Mouse (Mus musculus): ENCODE data around the gene Sfswap.
"Not testable (repeated sequence)": the region's sequence is repeated elsewhere in the genome, so short reads cannot be mapped to it uniquely, and the experiment has no call there.

Gene Sfswap

DNA sequence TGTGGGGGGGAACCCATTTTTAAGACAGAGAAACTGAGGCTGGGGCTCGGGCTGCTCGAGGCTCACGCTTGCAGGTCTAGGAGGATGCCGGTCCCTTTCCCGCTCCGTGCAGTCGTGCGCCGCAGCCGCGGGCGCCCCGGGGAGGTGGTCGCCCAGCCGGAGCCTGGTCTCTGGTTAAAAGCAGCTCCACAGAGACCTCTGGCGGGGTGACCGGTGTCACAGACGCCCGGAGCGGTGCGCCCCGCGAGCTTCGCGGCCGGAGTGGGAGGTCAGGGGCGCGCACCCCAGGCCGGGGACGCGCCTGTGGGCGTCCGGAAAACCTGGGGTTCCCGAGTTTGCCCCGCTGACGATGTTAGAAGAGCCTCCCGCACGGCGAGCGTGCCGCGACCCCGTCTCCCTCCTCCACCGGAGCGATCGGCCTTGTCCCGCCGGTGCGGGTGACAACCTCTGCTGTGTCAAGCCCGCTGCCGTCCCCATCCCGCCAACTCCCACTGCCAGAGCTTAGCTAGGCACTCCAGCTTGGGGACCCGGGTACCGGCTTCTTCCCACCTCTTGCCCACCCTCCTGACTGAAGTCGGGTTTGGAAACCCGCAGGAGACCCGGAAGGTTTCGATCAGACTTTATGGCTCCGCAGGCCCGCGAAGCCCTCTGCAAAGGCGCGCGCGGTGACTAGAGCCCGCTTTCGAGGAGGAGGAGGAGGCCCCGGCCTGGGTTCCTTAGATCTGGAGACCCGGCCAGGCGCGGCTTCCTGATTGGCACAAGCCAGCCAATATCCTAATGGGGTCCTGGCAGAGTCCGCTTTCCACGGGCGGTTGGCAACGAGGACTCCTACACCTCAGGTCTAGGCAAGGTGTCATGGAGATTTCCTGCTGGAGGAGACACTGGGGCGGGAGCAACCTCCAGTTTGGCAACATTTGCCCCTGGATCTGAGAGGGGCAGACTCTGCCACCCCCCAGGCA, 83.8 kb downstream of the Sfswap start:
- in situ Hi-C loops (cut with MseI, MboI): loop anchor here (5.0 to 10.0 kb wide), 5 partner anchors 200 to 530 kb away; no protein-coding TSS in a partner anchor

- in situ Hi-C loops (cut with MseI, MboI): loop anchor here (5.0 to 10.0 kb wide), 5 partner anchors 201 to 531 kb away; no protein-coding TSS in a partner anchor
These were observed 85.0 kb downstream of the Sfswap start for GRCm38 (mm10) chr5:129586016-129586415.

DNA sequence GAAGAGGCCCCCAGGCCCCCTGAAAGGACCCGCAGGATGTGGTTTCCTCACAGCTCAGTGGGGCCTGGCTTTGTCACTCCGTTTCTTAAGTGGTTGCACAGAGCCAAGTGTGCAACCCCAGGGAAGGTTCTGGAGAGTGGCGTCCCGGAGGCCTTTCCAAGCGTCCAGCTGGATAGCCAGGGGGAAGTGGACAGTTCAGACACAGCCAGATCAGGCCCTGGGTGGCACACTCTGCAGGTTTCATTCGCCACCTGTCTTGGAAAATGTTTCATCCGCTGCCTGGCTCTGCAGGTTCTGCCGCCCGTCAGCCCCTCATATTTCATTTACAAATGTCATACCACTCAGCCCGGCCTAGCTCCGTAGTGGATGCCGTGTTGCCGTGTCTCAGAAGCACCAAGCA, 85.5 kb downstream of the Sfswap start:
- in situ Hi-C loops (cut with MseI, MboI): loop anchor here (5.0 to 10.0 kb wide), 5 partner anchors 202 to 532 kb away; no protein-coding TSS in a partner anchor

GRCm38 (mm10) chr5:129590915-129591314, 89.9 kb downstream of the Sfswap start:
- in situ Hi-C loops (cut with MseI, MboI): loop anchor here in 1 of 2 experiments (10.0 kb wide), 1 partner anchor 206 kb away; no protein-coding TSS in a partner anchor

DNA sequence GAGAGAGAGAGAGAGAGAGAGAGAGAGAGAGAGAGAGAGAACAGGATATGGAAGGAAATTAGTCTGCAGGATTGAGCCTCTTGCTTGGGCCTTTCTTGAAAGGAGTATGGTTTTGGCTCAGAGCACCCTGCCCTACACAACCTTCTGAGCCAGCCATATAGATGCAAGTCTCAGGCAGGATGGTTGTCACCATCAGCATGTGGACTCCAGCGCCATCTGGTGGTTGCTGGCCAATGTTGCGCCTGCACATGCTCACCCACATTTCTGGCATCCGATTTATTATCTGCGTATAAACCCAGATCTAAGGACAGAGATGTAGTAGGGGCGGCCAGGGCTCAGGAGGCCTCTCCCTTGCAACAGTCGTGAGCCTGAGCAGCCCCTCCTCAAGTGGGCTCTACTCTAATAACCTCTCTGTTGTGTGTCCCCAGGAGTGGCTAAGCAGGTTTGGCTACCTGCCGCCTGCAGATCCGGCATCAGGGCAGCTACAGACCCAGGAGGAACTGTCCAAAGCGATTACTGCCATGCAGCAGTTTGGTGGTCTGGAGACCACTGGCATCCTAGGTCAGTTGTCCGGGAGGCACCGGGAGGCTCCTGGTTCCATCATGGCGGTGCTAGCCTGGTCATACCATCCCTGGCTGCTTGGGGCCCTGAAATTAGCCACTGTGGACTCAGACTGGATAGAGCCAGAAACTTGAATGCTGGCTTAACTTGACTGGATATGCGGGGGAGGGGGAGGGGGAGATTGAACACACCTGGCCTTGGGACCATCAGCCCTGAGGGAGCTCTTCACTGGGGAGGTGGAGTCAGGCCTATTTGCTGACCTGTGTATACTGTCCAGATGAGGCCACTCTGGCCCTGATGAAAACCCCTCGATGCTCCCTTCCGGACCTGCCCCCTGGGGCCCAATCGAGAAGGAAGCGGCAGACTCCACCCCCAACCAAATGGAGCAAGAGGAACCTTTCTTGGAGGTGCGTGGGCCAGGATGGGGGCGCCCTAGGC, 93.4 kb downstream of the Sfswap start:
- in situ Hi-C loops (cut with MseI, MboI): loop anchor here in 1 of 2 experiments (10.0 kb wide), 1 partner anchor 210 kb away; no protein-coding TSS in a partner anchor

- in situ Hi-C loops (cut with MseI, MboI): no loop called here
These were observed 101.1 kb downstream of the Sfswap start for GRCm38 (mm10) chr5:129602071-129602487.

GRCm38 (mm10) chr5:129607476-129607875, 106.5 kb downstream of the Sfswap start:
- in situ Hi-C loops (cut with MseI, MboI): no loop called here

- in situ Hi-C loops (cut with MseI, MboI): loop anchor here (10.0 kb wide), 1 partner anchor 114 kb away; the partner anchor contains the start of gene Nipsnap2 (in 2 of the 2)
These were observed 110.0 kb downstream of the Sfswap start for GRCm38 (mm10) chr5:129611060-129611459.

- in situ Hi-C loops (cut with MseI, MboI): not testable (repeated sequence)
These were observed 119.6 kb downstream of the Sfswap start for GRCm38 (mm10) chr5:129620600-129620999.
